Mouse (Mus musculus) lung, adult 2 months (tissue): ENCODE results near the gene St6galnac6.

Experiments used
- CTCF ChIP-seq: fragments of 200-500 bp; IDR thresholded peaks from 2 replicates; pipeline ENCODE4 v1.5.1; 2011; ENCODE audit warnings: mild to moderate bottlenecking, low read length, control low read depth; ENCODE audit not compliant: insufficient read depth
- POLR2A ChIP-seq: fragments of 200-500 bp; IDR thresholded peaks from 2 replicates; pipeline ENCODE4 v1.6.1; 2011; ENCODE audit warnings: low read depth, mild to moderate bottlenecking, control low read depth, low read length, borderline replicate concordance; ENCODE audit errors: extremely low read depth

DNA sequence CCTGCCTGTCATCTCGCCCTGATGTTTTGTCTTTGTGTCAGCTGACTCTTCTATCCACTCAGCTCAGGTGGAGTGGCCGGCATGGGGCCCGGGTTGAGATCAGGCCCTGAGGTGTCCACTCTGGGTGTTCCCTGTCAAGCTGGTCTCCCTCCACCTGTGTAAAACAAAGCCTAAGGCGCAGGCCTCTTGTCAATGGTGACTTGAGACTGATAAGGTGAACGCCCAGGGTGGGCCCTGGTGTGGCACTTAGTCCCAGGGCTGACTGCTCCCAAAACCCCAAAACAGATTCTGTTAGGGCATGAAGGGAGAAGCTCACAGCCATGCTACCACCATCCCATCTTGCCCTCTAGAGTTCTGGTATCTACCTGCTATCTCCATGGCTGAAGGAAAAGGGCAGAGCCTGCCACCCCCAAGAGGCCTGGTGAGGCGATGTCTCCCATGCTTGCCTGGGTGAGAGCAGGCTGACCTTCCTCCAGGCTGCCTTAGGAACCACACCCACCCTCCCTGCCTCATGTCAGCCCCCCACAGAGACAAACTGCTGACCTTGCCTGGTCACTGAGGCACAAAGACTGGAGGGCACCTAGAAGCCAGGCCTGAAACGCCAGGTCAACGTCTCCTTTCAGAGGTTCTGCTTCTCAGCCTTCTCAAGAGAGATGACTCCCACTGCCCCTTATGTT lies 45.4 kb downstream of the St6galnac6 start:
- TF ChIP-seq CTCF = no peak
- TF ChIP-seq POLR2A = no peak
